ENCODE assay signal across 28 mouse cellular contexts in the genomic region with DNA sequence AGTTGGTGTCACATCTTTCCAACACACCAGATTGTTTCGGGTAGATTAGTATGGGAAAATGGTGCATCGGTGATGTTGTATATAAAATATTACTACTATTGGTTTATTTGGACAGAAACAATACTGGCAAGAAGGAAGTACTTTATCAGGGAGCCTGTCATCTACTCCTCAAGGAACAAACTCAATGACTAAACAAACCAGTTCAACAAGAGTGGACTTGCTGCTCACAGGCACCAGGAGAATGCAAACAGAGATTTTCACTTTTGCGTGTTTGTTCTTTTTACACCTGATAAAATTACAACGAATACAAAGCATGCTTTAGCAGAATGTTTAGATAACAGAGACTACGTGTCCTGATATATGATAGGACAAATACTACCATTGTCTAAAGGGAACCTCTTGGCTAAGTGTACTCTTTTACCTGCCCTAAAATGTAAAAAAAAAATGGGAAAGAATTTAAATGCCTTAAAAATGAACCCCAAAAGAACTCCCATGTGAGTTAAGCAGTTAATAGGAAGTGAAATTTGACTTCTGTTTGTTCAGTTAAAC. TPM values are rescaled to one million over a fixed set of nuclear protein-coding genes. Genes with fewer than 3 reads are reported as not detected.
A peak's percentile ranks its signal among the peaks of the same experiment; 100 is the strongest.
DNase-seq lines count a peak whose midpoint lies in the region; ATAC-seq and TF ChIP-seq lines count a peak whose summit lies in the region.
"Had no signal": no experiment of that assay in that cellular context is flagged by ENCODE, and none has a peak within 500 bp of the region (broad histone marks: within the 10 kb centered on the region; RNA-seq: fewer than 3 reads in every experiment).

No protein-coding gene starts in this region.

- H3K4me3 ChIP-seq in lung, embryonic 14.5 days (ENCODE audit: low read depth, low read length) = no peak overlapping the region
- H3K4me3 ChIP-seq in embryonic facial prominence, embryonic 14.5 days (ENCODE audit: low read depth, low read length) = no peak overlapping the region
- H3K4me3 ChIP-seq in intestine, embryonic 16.5 days (ENCODE audit: low read length) = no peak overlapping the region
- no peak overlapping the region for H3K4me3 ChIP-seq in stomach, embryonic 15.5 days (replicated peaks)
- H3K4me3 ChIP-seq: embryonic facial prominence, embryonic 15.5 days; erythroblast, embryonic 14.5 days; forebrain, embryonic 10.5 days; gastrocnemius, adult 2 months; heart, embryonic 12.5 days; hindbrain, embryonic 15.5 days had no signal

- H3K9me3 ChIP-seq in lung, embryonic 14.5 days (ENCODE audit: low read depth, low read length) = no peaks in the 10 kb centered on the region
- no peaks in the 10 kb centered on the region for H3K9me3 ChIP-seq in embryonic facial prominence, embryonic 14.5 days (ENCODE audit: control insufficient read depth, low read length)
- no peaks in the 10 kb centered on the region for H3K9me3 ChIP-seq in intestine, embryonic 16.5 days (ENCODE audit: control insufficient read depth, low read length)
- no peaks in the 10 kb centered on the region for H3K9me3 ChIP-seq in stomach, embryonic 15.5 days
- H3K9me3 ChIP-seq: embryonic facial prominence, embryonic 15.5 days; forebrain, embryonic 10.5 days; heart, embryonic 12.5 days; hindbrain, embryonic 15.5 days had no signal

- H3K36me3 ChIP-seq in lung, embryonic 14.5 days (ENCODE audit: insufficient read depth) = peaks cover 28% of the 10 kb centered on the region; the same call in 1 of the 2 replicates
- peaks cover 56% of the 10 kb centered on the region for H3K36me3 ChIP-seq in embryonic facial prominence, embryonic 14.5 days (ENCODE audit: control insufficient read depth, insufficient read depth, low read length)
- H3K36me3 ChIP-seq in intestine, embryonic 16.5 days (ENCODE audit: control insufficient read depth, insufficient read depth, low read length) = 0 out of 2 replicates have a peak, but pooled peaks cover 3% of the 10 kb centered on the region
- H3K36me3 ChIP-seq in stomach, embryonic 15.5 days = peaks cover 7% of the 10 kb centered on the region; the same call in 1 of the 2 replicates

- peaks cover 2% of the 10 kb centered on the region; the same call in 1 of the 2 replicates for H3K4me1 ChIP-seq in lung, embryonic 14.5 days (ENCODE audit: insufficient read depth)
- H3K4me1 ChIP-seq in embryonic facial prominence, embryonic 14.5 days (ENCODE audit: control insufficient read depth, insufficient read depth, low read length) = no peaks in the 10 kb centered on the region
- no peaks in the 10 kb centered on the region for H3K4me1 ChIP-seq in intestine, embryonic 16.5 days (ENCODE audit: control insufficient read depth, insufficient read depth, low read length)
- no peaks in the 10 kb centered on the region for H3K4me1 ChIP-seq in stomach, embryonic 15.5 days
- H3K4me1 ChIP-seq: embryonic facial prominence, embryonic 15.5 days; forebrain, embryonic 10.5 days; heart, embryonic 12.5 days; hindbrain, embryonic 15.5 days had no signal

- H3K27ac ChIP-seq in lung, embryonic 14.5 days (ENCODE audit: low read depth) = peak overlapping the region; percentile 18; the same call in 1 of the 2 replicates
- H3K27ac ChIP-seq in embryonic facial prominence, embryonic 14.5 days (replicated peaks; ENCODE audit: low read depth, low read length) = 0 out of 2 replicates have a peak overlapping the region, but pooled peaks have one; percentile 44
- H3K27ac ChIP-seq in intestine, embryonic 16.5 days (ENCODE audit: low read length) = no peak overlapping the region
- peak overlapping the region; percentile 83 for H3K27ac ChIP-seq in stomach, embryonic 15.5 days
- H3K27ac ChIP-seq: embryonic facial prominence, embryonic 15.5 days; forebrain, embryonic 10.5 days; gastrocnemius, adult 2 months; hindbrain, embryonic 15.5 days had no signal

- ATAC-seq in lung, embryonic 14.5 days (ENCODE audit: insufficient read depth) = peak; percentile 70; the same call in 1 of the 2 replicates
- peak; percentile 76; the same call in 1 of the 2 replicates for ATAC-seq in embryonic facial prominence, embryonic 14.5 days (ENCODE audit: low read depth)
- peak; percentile 77; the same call in 1 of the 2 replicates for ATAC-seq in intestine, embryonic 16.5 days
- ATAC-seq in stomach, embryonic 15.5 days (ENCODE audit: insufficient read depth, low FRiP score, low read depth) = peak; percentile 91
- ATAC-seq in megakaryocyte-erythroid progenitor cell, adult 5-6 weeks (replicated peaks; ENCODE audit: low FRiP score, low TSS enrichment, poor library complexity, severe bottlenecking) = no peak
- ATAC-seq: activated CD4-positive, CD25-positive, alpha-beta regulatory T cell, adult 4 months; forebrain, embryonic 14.5 days; Patski had no signal

- no peak for TF ChIP-seq CTCF in lung, embryonic 14.5 days (IDR thresholded peaks at IDR 0.05; ENCODE audit: low read depth)

- no peaks in the 10 kb centered on the region for H3K27me3 ChIP-seq in lung, embryonic 14.5 days (ENCODE audit: insufficient read depth, low read length)
- no peaks in the 10 kb centered on the region for H3K27me3 ChIP-seq in embryonic facial prominence, embryonic 14.5 days (replicated peaks; ENCODE audit: control insufficient read depth, insufficient read depth, low read length)
- H3K27me3 ChIP-seq in intestine, embryonic 16.5 days (replicated peaks; ENCODE audit: control insufficient read depth, insufficient read depth, low read length) = no peaks in the 10 kb centered on the region
- no peaks in the 10 kb centered on the region for H3K27me3 ChIP-seq in stomach, embryonic 15.5 days (replicated peaks)
- H3K27me3 ChIP-seq: CH12.LX; embryonic facial prominence, embryonic 15.5 days; heart, embryonic 12.5 days; hindbrain, embryonic 15.5 days; Patski had no signal

- H3K9ac ChIP-seq in lung, embryonic 14.5 days = no peak overlapping the region
- H3K9ac ChIP-seq in embryonic facial prominence, embryonic 14.5 days (ENCODE audit: low read depth, low read length) = no peak overlapping the region
- no peak overlapping the region for H3K9ac ChIP-seq in intestine, embryonic 16.5 days (ENCODE audit: low read depth, low read length)
- H3K9ac ChIP-seq in stomach, embryonic 15.5 days = no peak overlapping the region
- H3K9ac ChIP-seq: embryonic facial prominence, embryonic 15.5 days; heart, embryonic 12.5 days; hindbrain, embryonic 15.5 days had no signal

- 18% methylated on average over 5 of the region's 5 CpGs for WGBS in lung, embryonic 14.5 days
- WGBS in embryonic facial prominence, embryonic 14.5 days = 77% methylated on average over 5 of the region's 5 CpGs
- WGBS in intestine, embryonic 16.5 days = 46% methylated on average over 5 of the region's 5 CpGs
- WGBS in stomach, embryonic 15.5 days = 47% methylated on average over 5 of the region's 5 CpGs

- H3K4me2 ChIP-seq in lung, embryonic 14.5 days = no peak overlapping the region
- no peak overlapping the region for H3K4me2 ChIP-seq in embryonic facial prominence, embryonic 14.5 days (ENCODE audit: low read depth, low read length)
- H3K4me2 ChIP-seq in intestine, embryonic 16.5 days (ENCODE audit: low read depth, low read length) = no peak overlapping the region
- H3K4me2 ChIP-seq in stomach, embryonic 15.5 days = no peak overlapping the region
- H3K4me2 ChIP-seq: embryonic facial prominence, embryonic 15.5 days; heart, embryonic 12.5 days; hindbrain, embryonic 15.5 days had no signal

- DNase-seq in lung, embryonic 14.5 days = peak; percentile 62
- no peak for DNase-seq in lung, postnatal 14 days
- peak; percentile 75 for DNase-seq in embryonic facial prominence, embryonic 14.5 days (ENCODE audit: low spot score)
- no peak for DNase-seq in embryo, embryonic 10.5 days (ENCODE audit: low spot score)
- DNase-seq: adrenal gland, adult 2 months; adrenal gland, postnatal 25 days; cerebellum, adult 2 months; cerebellum, postnatal 14 days; gastrocnemius, adult 2 months; gastrocnemius, postnatal 25 days; heart, postnatal 36 days had no signal

RNA-seq across cellular contexts. Expression of a gene that starts 8.4 kb away (rescaled TPM):
- 0.38 TPM in 1 of 2 replicates, not detected in the other for polyA plus RNA-seq in lung, embryonic 14.5 days (2014; fragmentation: Nextera tagmentation; extraction: Ambion mirVana)
- polyA plus RNA-seq in embryonic facial prominence, embryonic 14.5 days (2014; fragmentation: Nextera tagmentation; extraction: Ambion mirVana) = 0.42 TPM in 1 of 2 replicates, not detected in the other
- polyA plus RNA-seq in intestine, embryonic 16.5 days (2015; fragmentation: Nextera tagmentation; extraction: Ambion mirVana) = 0.33 and 0.61 TPM in 2 replicates
- polyA plus RNA-seq in stomach, embryonic 15.5 days (2015; fragmentation: Nextera tagmentation; extraction: Ambion mirVana) = 0.33 TPM in 1 of 2 replicates, not detected in the other
- total RNA-seq in megakaryocyte-erythroid progenitor cell, adult 5-6 weeks (2014; fragmentation: Nextera tagmentation) = not detected in 2 replicates
- 2.1 TPM in 1 of 2 replicates, not detected in the other for total RNA-seq in megakaryocyte-erythroid progenitor cell, adult 5-6 weeks (2017)
- total RNA-seq: adrenal gland, adult 2 months; adrenal gland, postnatal 25 days; CH12.LX; common myeloid progenitor, adult 5-6 weeks; gastrocnemius, adult 2 months; gastrocnemius, postnatal 25 days; granulocyte monocyte progenitor cell, adult 5-6 weeks; heart, adult 8-10 months; heart, postnatal 36 days had no signal
- polyA plus RNA-seq: activated CD4-positive, CD25-positive, alpha-beta regulatory T cell, adult 4 months; forebrain, embryonic 10.5 days; forebrain, embryonic 14.5 days; heart, embryonic 12.5 days; heart, embryonic 16.5 days; hindbrain, embryonic 11.5 days; hindbrain, embryonic 15.5 days had no signal

RNA-seq across cellular contexts. Expression of a gene that starts 12.8 kb away (rescaled TPM):
- 50.4 and 53.0 TPM in 2 replicates for polyA plus RNA-seq in lung, embryonic 14.5 days (2014; fragmentation: Nextera tagmentation; extraction: Ambion mirVana)
- polyA plus RNA-seq in embryonic facial prominence, embryonic 14.5 days (2014; fragmentation: Nextera tagmentation; extraction: Ambion mirVana) = 71.2 and 73.6 TPM in 2 replicates
- polyA plus RNA-seq in intestine, embryonic 16.5 days (2015; fragmentation: Nextera tagmentation; extraction: Ambion mirVana) = 80.7 and 86.1 TPM in 2 replicates
- 64.8 and 66.2 TPM in 2 replicates for polyA plus RNA-seq in stomach, embryonic 15.5 days (2015; fragmentation: Nextera tagmentation; extraction: Ambion mirVana)
- total RNA-seq in megakaryocyte-erythroid progenitor cell, adult 5-6 weeks (2014; fragmentation: Nextera tagmentation) = 24.3 and 26.4 TPM in 2 replicates
- total RNA-seq in megakaryocyte-erythroid progenitor cell, adult 5-6 weeks (2017) = 16.2 and 24.6 TPM in 2 replicates

RNA-seq across cellular contexts. Expression of a gene that starts 16.2 kb away (rescaled TPM):
- polyA plus RNA-seq in lung, embryonic 14.5 days (2014; fragmentation: Nextera tagmentation; extraction: Ambion mirVana) = 0.38 TPM in 1 of 2 replicates, not detected in the other
- polyA plus RNA-seq in embryonic facial prominence, embryonic 14.5 days (2014; fragmentation: Nextera tagmentation; extraction: Ambion mirVana) = 1.1 and 4.6 TPM in 2 replicates
- polyA plus RNA-seq in intestine, embryonic 16.5 days (2015; fragmentation: Nextera tagmentation; extraction: Ambion mirVana) = 0.13 TPM in 1 of 2 replicates, not detected in the other
- polyA plus RNA-seq in stomach, embryonic 15.5 days (2015; fragmentation: Nextera tagmentation; extraction: Ambion mirVana) = 0.21 and 0.33 TPM in 2 replicates
- total RNA-seq in megakaryocyte-erythroid progenitor cell, adult 5-6 weeks (2014; fragmentation: Nextera tagmentation) = not detected in 2 replicates
- not detected in 2 replicates for total RNA-seq in megakaryocyte-erythroid progenitor cell, adult 5-6 weeks (2017)
- total RNA-seq: adrenal gland, adult 2 months; adrenal gland, postnatal 25 days; common myeloid progenitor, adult 5-6 weeks; gastrocnemius, adult 2 months; gastrocnemius, postnatal 25 days; granulocyte monocyte progenitor cell, adult 5-6 weeks; heart, adult 8-10 months; heart, postnatal 36 days had no signal
- polyA plus RNA-seq: adrenal gland, adult 2 months; erythroblast, embryonic 14.5 days; heart, embryonic 12.5 days had no signal

RNA-seq across cellular contexts. Expression of a gene that starts 36.4 kb away (rescaled TPM):
- 32.4 and 33.7 TPM in 2 replicates for polyA plus RNA-seq in lung, embryonic 14.5 days (2014; fragmentation: Nextera tagmentation; extraction: Ambion mirVana)
- 30.9 and 37.1 TPM in 2 replicates for polyA plus RNA-seq in embryonic facial prominence, embryonic 14.5 days (2014; fragmentation: Nextera tagmentation; extraction: Ambion mirVana)
- polyA plus RNA-seq in intestine, embryonic 16.5 days (2015; fragmentation: Nextera tagmentation; extraction: Ambion mirVana) = 37.6 and 40.9 TPM in 2 replicates
- 38.3 and 40.6 TPM in 2 replicates for polyA plus RNA-seq in stomach, embryonic 15.5 days (2015; fragmentation: Nextera tagmentation; extraction: Ambion mirVana)
- total RNA-seq in megakaryocyte-erythroid progenitor cell, adult 5-6 weeks (2014; fragmentation: Nextera tagmentation) = 40.8 and 50.5 TPM in 2 replicates
- 35.3 and 43.5 TPM in 2 replicates for total RNA-seq in megakaryocyte-erythroid progenitor cell, adult 5-6 weeks (2017)

RNA-seq across cellular contexts. Expression of a gene that starts 36.5 kb away (rescaled TPM):
- polyA plus RNA-seq in lung, embryonic 14.5 days (2014; fragmentation: Nextera tagmentation; extraction: Ambion mirVana) = 67.4 and 68.6 TPM in 2 replicates
- polyA plus RNA-seq in embryonic facial prominence, embryonic 14.5 days (2014; fragmentation: Nextera tagmentation; extraction: Ambion mirVana) = 45.7 and 49.2 TPM in 2 replicates
- 66.9 and 71.9 TPM in 2 replicates for polyA plus RNA-seq in intestine, embryonic 16.5 days (2015; fragmentation: Nextera tagmentation; extraction: Ambion mirVana)
- polyA plus RNA-seq in stomach, embryonic 15.5 days (2015; fragmentation: Nextera tagmentation; extraction: Ambion mirVana) = 58.7 and 71.6 TPM in 2 replicates
- 8.5 and 16.1 TPM in 2 replicates for total RNA-seq in megakaryocyte-erythroid progenitor cell, adult 5-6 weeks (2014; fragmentation: Nextera tagmentation)
- 6.5 and 12.5 TPM in 2 replicates for total RNA-seq in megakaryocyte-erythroid progenitor cell, adult 5-6 weeks (2017)

Comparison
In these comparisons a context has a peak if more than half of its experiments do, and no peak if none do; other contexts are left out.
1. DNase-seq: peak in lung, embryonic 14.5 days (single experiment) and embryonic facial prominence, embryonic 14.5 days (single experiment); none in lung, postnatal 14 days (single experiment) and embryo, embryonic 10.5 days (single experiment).